Mouse (Mus musculus) retina, postnatal 7 days (tissue): ENCODE measurements at regions not wholly inside any gene's neighbourhood (a gene's known extent, or its start where the extent isn't known, plus 50 kb on each side); places are given as distances from the start of the nearest gene placed in this dataset.
"Not testable (repeated sequence)": the region's sequence is repeated elsewhere in the genome, so short reads cannot be mapped to it uniquely, and the experiment has no call there.

Source experiments
- DNase-seq: peaks from one replicate; pipeline ENCODE4 v3.0.0-alpha.2; 2012; ENCODE audit warnings: low read depth, low spot score

GRCm38 (mm10) chr7:64101679-64102078, 52.0 kb upstream of the Trpm1 start:
- DNase-seq, result no peak

- DNase-seq, result no peak
These were observed 54.0 kb upstream of the Trpm1 start for GRCm38 (mm10) chr7:64099606-64100005.

- DNase-seq, result no peak
These were observed 63.6 kb upstream of the Trpm1 start for GRCm38 (mm10) chr7:64090067-64090466.

- no peak for DNase-seq
These were observed 64.6 kb upstream of the Trpm1 start for GRCm38 (mm10) chr7:64089034-64089433.

GRCm38 (mm10) chr7:64083978-64084377, 69.7 kb upstream of the Trpm1 start:
- not testable (repeated sequence) for DNase-seq

- DNase-seq, result no peak
These were observed 71.0 kb upstream of the Trpm1 start for GRCm38 (mm10) chr7:64082651-64083050.

- no peak for DNase-seq
These were observed 71.4 kb upstream of the Trpm1 start for GRCm38 (mm10) chr7:64082201-64082600.

- DNase-seq, result no peak
These were observed 72.0 kb upstream of the Trpm1 start for GRCm38 (mm10) chr7:64081618-64082017.

- DNase-seq, result no peak
These were observed 72.6 kb upstream of the Trpm1 start for GRCm38 (mm10) chr7:64081019-64081418.

- no peak for DNase-seq
These were observed 74.3 kb upstream of the Trpm1 start for GRCm38 (mm10) chr7:64079301-64079700.

GRCm38 (mm10) chr7:64078646-64079045, 75.0 kb upstream of the Trpm1 start:
- DNase-seq, result no peak

GRCm38 (mm10) chr7:64077526-64077925, 76.1 kb upstream of the Trpm1 start:
- DNase-seq, result no peak

- no peak for DNase-seq
These were observed 76.8 kb upstream of the Trpm1 start for GRCm38 (mm10) chr7:64076764-64077360.

GRCm38 (mm10) chr7:64075696-64076313, 77.8 kb upstream of the Trpm1 start:
- DNase-seq, result no peak

- no peak for DNase-seq
These were observed 78.9 kb upstream of the Trpm1 start for GRCm38 (mm10) chr7:64074661-64075234.

- DNase-seq, result no peak
These were observed 79.4 kb upstream of the Trpm1 start for GRCm38 (mm10) chr7:64074186-64074585.

GRCm38 (mm10) chr7:64073781-64074180, 79.9 kb upstream of the Trpm1 start:
- DNase-seq, result no peak

- no peak for DNase-seq
These were observed 82.7 kb upstream of the Trpm1 start for GRCm38 (mm10) chr7:64070930-64071329.

GRCm38 (mm10) chr7:64065529-64066247, 87.9 kb upstream of the Trpm1 start:
- DNase-seq, result no peak

GRCm38 (mm10) chr7:64064460-64065241, 89.0 kb upstream of the Trpm1 start:
- DNase-seq, result no peak

- DNase-seq, result no peak
These were observed 92.5 kb upstream of the Trpm1 start for GRCm38 (mm10) chr7:64061170-64061569.

- DNase-seq, result no peak
These were observed 93.1 kb upstream of the Trpm1 start for GRCm38 (mm10) chr7:64060582-64060981.
